Mouse (Mus musculus) myocyte (in vitro differentiated cells): ENCODE data around the gene Slc6a11.

ENCODE experiments used
- E2F4 ChIP-seq: IDR thresholded peaks from one replicate; pipeline ENCODE4 v1.6.1; 2011; ENCODE audit warnings: mild to moderate bottlenecking, control low read depth, moderate library complexity; ENCODE audit not compliant: insufficient read depth
- POLR2A ChIP-seq: IDR thresholded peaks from one replicate; pipeline ENCODE4 v1.6.1; 2011; ENCODE audit warnings: low read depth, mild to moderate bottlenecking, control low read depth, moderate library complexity; ENCODE audit not compliant: insufficient read length
- TCF12 ChIP-seq: IDR thresholded peaks from one replicate; pipeline ENCODE4 v1.6.1; 2011; ENCODE audit warnings: mild to moderate bottlenecking, control low read depth; ENCODE audit not compliant: poor library complexity, insufficient read depth, severe bottlenecking
- USF1 ChIP-seq: IDR thresholded peaks from one replicate; pipeline ENCODE4 v1.6.1; 2011; ENCODE audit warnings: low read depth, mild to moderate bottlenecking, control low read depth, moderate library complexity

- TF ChIP-seq TCF12 = no peak
- TF ChIP-seq POLR2A = no peak
- TF ChIP-seq E2F4 = no peak
- TF ChIP-seq USF1 = no peak
These were observed 41.4 kb upstream of the Slc6a11 start for GRCm38 (mm10) chr6:114089626-114090025.
